Mouse (Mus musculus): ENCODE results near the gene Txk.

Txk gene

GRCm38 (mm10) chr5:72750226-72750625 lies 2.4 kb downstream of the Txk start:
- no peak for DNase-seq (ENCODE audit: low read depth)

DNA sequence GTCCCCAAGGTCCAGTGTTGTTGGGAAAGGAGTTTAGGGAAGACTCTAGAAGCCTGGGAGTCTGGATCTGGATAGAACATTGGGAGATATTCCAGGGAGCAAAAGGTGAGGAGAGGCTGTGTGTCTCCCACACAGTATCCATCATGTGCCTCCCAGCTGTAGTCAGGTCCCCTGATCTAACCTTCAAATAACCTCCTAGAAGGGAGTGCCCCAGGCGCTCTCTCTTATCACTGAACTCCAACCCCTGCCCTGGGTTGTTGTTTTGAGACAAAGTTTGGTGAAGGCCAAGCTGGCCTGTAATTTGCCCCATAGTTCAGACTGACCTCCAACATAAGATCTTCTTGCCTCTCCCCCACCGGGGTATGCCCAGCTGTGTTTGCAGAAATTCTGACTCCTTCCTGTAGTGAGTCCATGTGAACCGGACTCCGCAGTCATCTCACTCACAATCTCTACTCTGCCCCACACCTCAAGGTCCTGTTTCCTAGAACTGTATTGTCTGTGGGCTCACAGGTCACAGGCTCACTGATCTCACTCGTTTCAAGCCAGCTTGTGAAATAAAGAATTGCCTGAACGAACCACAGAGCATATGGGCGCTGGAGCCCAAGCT lies 3.8 kb downstream of the Txk start:
- DNase-seq (ENCODE audit: low read depth) = no peak

- peak; percentile 20 for DNase-seq (ENCODE audit: low read depth)
Observed at GRCm38 (mm10) chr5:72747384-72747783, 5.2 kb downstream of the Txk start.

- DNase-seq (ENCODE audit: low read depth) = no peak
Observed at GRCm38 (mm10) chr5:72746461-72746860, 6.1 kb downstream of the Txk start.

- DNase-seq (ENCODE audit: low read depth) = no peak
Observed at GRCm38 (mm10) chr5:72743103-72743502, 9.5 kb downstream of the Txk start.

DNA sequence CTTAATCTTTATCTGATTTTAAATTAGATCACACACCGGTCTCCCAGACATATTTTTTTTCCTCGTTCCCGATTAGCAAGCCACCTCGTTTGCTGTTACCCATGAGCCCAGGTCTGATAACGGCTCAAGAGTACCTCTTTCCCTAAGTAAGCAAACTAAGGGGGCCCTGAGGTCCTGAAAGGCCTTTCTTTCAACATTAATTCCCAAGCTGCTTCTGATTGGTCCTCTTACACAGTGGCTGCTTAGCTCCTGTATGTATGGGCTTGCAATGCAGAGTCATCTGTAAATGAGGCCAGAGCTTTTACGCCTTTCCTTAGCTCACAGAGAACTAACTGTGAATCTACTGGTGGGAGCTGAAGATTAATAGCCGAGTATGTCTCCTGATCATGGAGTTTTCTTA lies 15.7 kb downstream of the Txk start:
- no peak for DNase-seq (ENCODE audit: low read depth)

DNA sequence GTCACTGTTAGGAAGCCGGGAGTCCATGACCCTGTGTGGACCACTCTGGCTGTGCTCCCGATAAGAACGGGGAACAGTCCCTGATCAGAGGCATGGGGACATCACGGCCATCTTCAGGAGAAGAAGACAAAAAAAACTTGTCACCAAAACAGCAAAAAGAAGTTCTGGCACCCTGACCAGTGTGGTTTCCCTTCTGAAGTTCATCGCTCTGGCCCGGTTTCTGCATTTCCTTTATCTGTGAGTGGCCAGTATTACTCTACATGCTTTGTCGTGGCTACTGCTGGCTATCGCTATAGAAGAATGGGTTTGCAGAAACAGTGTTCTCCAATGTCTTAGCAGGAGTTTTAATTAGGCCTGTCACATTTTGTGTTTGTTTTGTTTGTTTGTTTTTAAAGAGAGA lies 16.1 kb downstream of the Txk start:
- DNase-seq (ENCODE audit: low read depth) = no peak

- no peak for DNase-seq (ENCODE audit: low read depth)
Observed at GRCm38 (mm10) chr5:72735763-72736162, 16.8 kb downstream of the Txk start.

- no peak for DNase-seq (ENCODE audit: low read depth)
Observed at GRCm38 (mm10) chr5:72732885-72733284, 19.7 kb downstream of the Txk start.

- DNase-seq (ENCODE audit: low read depth) = peak; percentile 14
Observed at GRCm38 (mm10) chr5:72725404-72725803, 27.2 kb downstream of the Txk start.

GRCm38 (mm10) chr5:72723429-72723828 lies 29.1 kb downstream of the Txk start:
- no peak for DNase-seq (ENCODE audit: low read depth)

GRCm38 (mm10) chr5:72720587-72720986 lies 32.0 kb downstream of the Txk start:
- no peak for DNase-seq (ENCODE audit: low read depth)

DNA sequence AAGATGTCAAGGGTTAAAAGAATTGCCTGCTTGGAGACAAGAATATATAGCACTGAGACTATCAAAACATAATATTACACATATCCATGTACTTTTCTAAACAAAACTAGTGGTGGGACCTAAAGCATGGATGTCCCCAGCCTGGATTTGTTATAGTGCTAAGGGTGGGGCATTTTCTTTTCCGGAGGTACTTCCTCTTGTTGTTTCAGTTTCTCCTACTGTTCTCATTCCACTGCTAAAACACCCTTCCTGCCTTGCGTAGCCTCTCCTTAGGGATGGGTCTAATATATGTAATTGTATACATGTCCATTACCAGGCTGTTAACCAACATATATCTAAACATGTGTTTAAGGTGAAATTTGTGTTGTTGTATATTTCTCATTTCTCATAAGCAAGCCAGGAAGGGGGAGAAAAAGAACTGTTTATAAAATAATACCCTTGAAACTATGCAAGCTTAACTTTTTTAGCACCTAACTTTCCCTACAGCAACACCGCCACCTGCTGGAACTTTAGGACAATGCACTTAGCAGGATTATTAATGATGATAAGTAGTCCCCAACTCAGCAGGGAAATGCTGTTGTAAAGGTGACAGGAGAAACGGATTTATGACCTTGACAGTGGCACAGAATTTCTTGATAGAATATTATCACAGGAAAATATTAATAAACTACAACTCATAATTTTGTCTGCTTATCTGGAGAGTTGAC lies 41.9 kb downstream of the Txk start:
- no peak for DNase-seq (ENCODE audit: low read depth)

- DNase-seq (ENCODE audit: low read depth) = no peak
Observed at GRCm38 (mm10) chr5:72709976-72710375, 42.6 kb downstream of the Txk start.

- no peak for DNase-seq (ENCODE audit: low read depth)
Observed at GRCm38 (mm10) chr5:72709451-72709850, 43.1 kb downstream of the Txk start.

DNA sequence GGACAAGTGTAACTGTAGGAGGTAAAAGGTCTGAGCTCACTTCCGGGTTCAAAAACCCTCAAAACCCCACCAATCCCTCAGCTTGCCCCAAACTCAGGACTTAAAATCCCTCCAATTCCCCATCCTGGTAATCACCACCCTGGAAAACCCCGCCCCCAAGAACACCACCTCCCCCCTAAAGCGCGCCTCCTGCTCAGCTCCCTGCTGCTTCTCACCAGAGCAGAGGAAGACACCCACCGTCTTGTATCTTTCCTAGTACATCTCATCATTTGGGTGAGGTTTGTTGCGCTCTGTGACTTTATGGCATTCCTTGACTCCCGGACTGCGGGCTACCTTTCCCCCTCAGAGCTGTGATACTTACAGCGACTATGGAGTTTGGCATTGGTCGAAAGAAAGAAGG lies 45.9 kb downstream of the Txk start:
- no peak for DNase-seq (ENCODE audit: low read depth)

DNA sequence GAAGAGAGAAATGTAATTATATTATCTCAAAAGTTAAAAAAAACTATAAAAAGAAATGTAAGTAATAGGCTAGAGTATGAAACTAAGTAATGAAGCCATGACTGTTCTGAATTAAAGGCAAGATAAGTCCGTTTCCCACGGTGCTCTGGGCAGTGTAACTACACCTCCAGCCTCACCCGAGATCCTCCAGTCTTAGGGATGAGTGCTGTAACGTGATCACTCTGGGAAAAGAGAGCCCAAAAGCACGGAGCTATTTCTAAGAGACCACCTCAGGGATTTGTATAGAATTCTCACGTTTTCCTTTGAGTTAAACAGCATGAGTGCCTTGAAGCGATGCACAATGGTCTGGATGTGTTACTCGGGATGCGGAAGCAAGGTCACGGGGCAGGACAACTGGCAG lies 46.5 kb downstream of the Txk start:
- no peak for DNase-seq (ENCODE audit: low read depth)

GRCm38 (mm10) chr5:72702202-72702601 lies 50.4 kb downstream of the Txk start:
- no peak for DNase-seq (ENCODE audit: low read depth)

- DNase-seq (ENCODE audit: low read depth) = no peak
Observed at GRCm38 (mm10) chr5:72699500-72699818, 53.1 kb downstream of the Txk start.

DNA sequence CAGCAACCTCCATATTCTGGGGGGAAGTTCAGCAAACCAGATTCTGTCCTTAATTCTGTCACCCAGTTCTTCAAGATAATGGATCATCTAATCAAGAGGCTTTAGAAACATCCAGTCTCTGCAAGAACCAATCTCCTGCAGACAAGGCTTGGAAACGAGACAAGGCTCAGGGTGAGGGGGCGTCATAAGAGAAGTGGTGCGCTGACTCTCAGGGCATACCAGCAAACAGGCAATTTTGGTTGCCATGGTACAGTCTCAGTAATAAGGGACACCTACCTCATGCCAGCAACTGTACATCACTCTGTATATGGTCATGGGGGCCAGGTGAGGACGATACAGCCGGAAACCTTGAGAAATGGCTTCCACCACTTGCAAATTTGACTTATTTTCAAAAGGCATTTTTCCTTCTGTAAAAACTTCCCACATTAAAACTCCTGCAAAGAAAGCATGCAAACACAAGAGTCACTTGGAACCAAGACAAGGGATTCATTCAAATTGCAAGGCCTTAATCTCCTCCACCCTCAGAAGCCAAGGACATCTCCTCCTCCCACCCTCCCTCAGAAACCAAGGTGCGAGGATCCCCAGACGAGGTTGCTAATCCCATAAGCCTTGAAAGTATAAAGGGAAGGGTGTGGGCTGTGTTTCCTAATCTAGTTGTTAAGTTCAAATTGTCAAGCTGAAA lies 53.6 kb downstream of the Txk start:
- no peak for DNase-seq (ENCODE audit: low read depth)

DNA sequence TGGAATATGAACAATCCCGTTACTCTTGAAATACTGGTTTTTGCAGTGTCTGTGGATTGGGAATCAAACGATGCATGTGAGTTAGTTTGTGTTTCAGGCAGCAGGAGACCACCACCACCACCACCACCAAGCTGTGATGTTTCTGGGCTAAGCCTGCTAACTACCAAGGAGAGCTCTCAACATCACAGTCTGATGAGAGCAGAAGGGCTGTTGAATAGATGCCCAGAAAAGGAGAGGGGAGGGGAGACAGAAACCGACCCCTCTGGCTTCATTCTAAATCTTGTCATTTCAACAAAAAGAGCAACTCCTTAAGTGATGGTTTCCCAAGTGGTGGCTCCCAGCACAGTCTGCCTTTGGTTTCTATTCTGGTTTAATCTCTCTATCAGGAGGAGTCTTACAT lies 54.2 kb downstream of the Txk start:
- DNase-seq (ENCODE audit: low read depth) = no peak

GRCm38 (mm10) chr5:72696491-72696890 lies 56.1 kb downstream of the Txk start:
- DNase-seq (ENCODE audit: low read depth) = no peak

- no peak for DNase-seq (ENCODE audit: low read depth)
Observed at GRCm38 (mm10) chr5:72694684-72695083, 57.9 kb downstream of the Txk start.

DNA sequence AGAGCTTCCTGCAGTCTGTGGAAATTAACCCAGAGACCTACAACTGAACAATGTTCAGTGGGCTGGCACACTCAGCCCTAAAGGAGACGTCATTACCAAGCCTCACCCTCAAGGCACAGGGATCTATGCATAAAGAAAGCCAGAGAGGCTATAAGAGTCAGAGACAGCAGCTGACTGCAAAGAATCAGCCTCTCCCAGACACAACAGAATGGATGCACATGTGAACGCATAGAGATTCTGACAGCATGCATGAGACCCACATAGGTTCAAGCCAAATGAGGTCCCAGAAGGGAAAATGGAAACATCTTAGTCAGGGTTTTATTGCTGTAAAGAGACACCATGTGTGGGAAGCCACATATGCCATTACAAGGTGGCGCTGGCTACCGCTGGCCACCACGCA lies 62.1 kb downstream of the Txk start:
- DNase-seq (ENCODE audit: low read depth) = no peak
